Comparison of ENCODE assay signal across 22 mouse cellular contexts in genomic region chr1:183904564-183904963, GRCm38 (mm10).
DNase-seq lines count a peak whose midpoint lies in the region; ATAC-seq and TF ChIP-seq lines count a peak whose summit lies in the region.
"Had no signal": no experiment of that assay in that cellular context is flagged by ENCODE, and none has a peak within 500 bp of the region (broad histone marks: within the 10 kb centered on the region; RNA-seq: fewer than 3 reads in every experiment).

No protein-coding gene starts in this region.

- no peaks in the 10 kb centered on the region for H3K79me2 ChIP-seq in heart, adult 2 months (replicated peaks; ENCODE audit: control insufficient read depth, insufficient read depth, low read length)

- H3K27ac ChIP-seq in heart, adult 2 months: peak overlapping the region; percentile 74
- no peak overlapping the region for H3K27ac ChIP-seq in hindbrain, embryonic 12.5 days
- H3K27ac ChIP-seq: embryonic facial prominence, embryonic 10.5 days; embryonic facial prominence, embryonic 13.5 days; forebrain, embryonic 12.5 days; forebrain, embryonic 15.5 days; heart, embryonic 10.5 days; heart, embryonic 13.5 days; hindbrain, embryonic 15.5 days had no signal

- peak; percentile 20 for DNase-seq in adrenal gland, postnatal 10 days
- no peak for DNase-seq in adrenal gland, adult 18-20 months (ENCODE audit: low spot score in 2 of 2)
- DNase-seq in heart, adult 2 months: no peak
- DNase-seq in heart, adult 8-10 months (ENCODE audit: low spot score): no peak
- peak; percentile 31 for DNase-seq in adipocyte (ENCODE audit: low spot score)
- DNase-seq in splenic B cell, adult 2 months (ENCODE audit: low read depth, low spot score): peak; percentile 33
- no peak for DNase-seq in lung, postnatal 36 days
- DNase-seq: cerebellum, adult 18-20 months; cerebellum, adult 9-11 months; cerebellum, postnatal 25 days; kidney, adult 2 months had no signal

- H3K9me3 ChIP-seq in hindbrain, embryonic 12.5 days (replicated peaks): no peaks in the 10 kb centered on the region
- H3K9me3 ChIP-seq: embryonic facial prominence, embryonic 10.5 days; embryonic facial prominence, embryonic 13.5 days; forebrain, embryonic 12.5 days; forebrain, embryonic 15.5 days; heart, embryonic 10.5 days; heart, embryonic 13.5 days; hindbrain, embryonic 15.5 days had no signal

- no peak for TF ChIP-seq EP300 in heart, adult 2 months (IDR thresholded peaks at IDR 0.05; ENCODE audit: insufficient read depth, low read depth, low read length)

- H3K27me3 ChIP-seq in heart, adult 2 months (ENCODE audit: control insufficient read depth, insufficient read depth, low read length): no peaks in the 10 kb centered on the region
- no peaks in the 10 kb centered on the region for H3K27me3 ChIP-seq in splenic B cell, adult 2 months (ENCODE audit: control insufficient read depth, insufficient read depth, low read length, poor library complexity, severe bottlenecking)
- no peaks in the 10 kb centered on the region for H3K27me3 ChIP-seq in hindbrain, embryonic 12.5 days
- H3K27me3 ChIP-seq: embryonic facial prominence, embryonic 13.5 days; forebrain, embryonic 12.5 days; forebrain, embryonic 15.5 days; heart, embryonic 13.5 days; hindbrain, embryonic 15.5 days had no signal

- no peak for TF ChIP-seq CTCF in heart, adult 2 months (IDR thresholded peaks at IDR 0.05)

- no peak overlapping the region for H3K9ac ChIP-seq in heart, adult 2 months (ENCODE audit: low read depth, low read length)
- H3K9ac ChIP-seq in hindbrain, embryonic 12.5 days: no peak overlapping the region
- H3K9ac ChIP-seq: embryonic facial prominence, embryonic 13.5 days; forebrain, embryonic 12.5 days; forebrain, embryonic 15.5 days; heart, embryonic 13.5 days; hindbrain, embryonic 15.5 days had no signal

- H3K4me2 ChIP-seq in hindbrain, embryonic 12.5 days (replicated peaks): no peak overlapping the region
- H3K4me2 ChIP-seq: embryonic facial prominence, embryonic 13.5 days; forebrain, embryonic 12.5 days; forebrain, embryonic 15.5 days; heart, embryonic 13.5 days; hindbrain, embryonic 15.5 days had no signal

- TF ChIP-seq POLR2A in heart, adult 2 months (IDR thresholded peaks at IDR 0.05; ENCODE audit: insufficient read depth, low read depth, low read length): no peak

- intact Hi-C loops in heart, adult 2 months (cut with DNase I): no loop called here

- peaks cover 8% of the 10 kb centered on the region for H3K4me1 ChIP-seq in heart, adult 2 months (ENCODE audit: control insufficient read depth, insufficient read depth, low read length)
- no peaks in the 10 kb centered on the region for H3K4me1 ChIP-seq in hindbrain, embryonic 12.5 days
- H3K4me1 ChIP-seq: embryonic facial prominence, embryonic 10.5 days; embryonic facial prominence, embryonic 13.5 days; forebrain, embryonic 12.5 days; forebrain, embryonic 15.5 days; heart, embryonic 10.5 days; heart, embryonic 13.5 days; hindbrain, embryonic 15.5 days had no signal

- no peaks in the 10 kb centered on the region for H3K36me3 ChIP-seq in heart, adult 2 months (ENCODE audit: control insufficient read depth, insufficient read depth, low read length)
- H3K36me3 ChIP-seq in splenic B cell, adult 2 months (ENCODE audit: control insufficient read depth, insufficient read depth, low read length, poor library complexity, severe bottlenecking): no peaks in the 10 kb centered on the region
- H3K36me3 ChIP-seq in hindbrain, embryonic 12.5 days: no peaks in the 10 kb centered on the region
- H3K36me3 ChIP-seq: embryonic facial prominence, embryonic 10.5 days; embryonic facial prominence, embryonic 13.5 days; forebrain, embryonic 12.5 days; forebrain, embryonic 15.5 days; heart, embryonic 10.5 days; heart, embryonic 13.5 days; hindbrain, embryonic 15.5 days had no signal

- 82% methylated on average over 7 of the region's 7 CpGs for WGBS in heart, adult 2 months
- 85% methylated on average over 7 of the region's 7 CpGs for WGBS in hindbrain, embryonic 12.5 days

- H3K4me3 ChIP-seq in heart, adult 2 months: no peak overlapping the region
- no peak overlapping the region for H3K4me3 ChIP-seq in hindbrain, embryonic 12.5 days
- H3K4me3 ChIP-seq: embryonic facial prominence, embryonic 10.5 days; embryonic facial prominence, embryonic 13.5 days; erythroblast, embryonic 14.5 days; forebrain, embryonic 12.5 days; forebrain, embryonic 15.5 days; heart, embryonic 10.5 days; heart, embryonic 13.5 days; hindbrain, embryonic 15.5 days had no signal

- no peak for ATAC-seq in hindbrain, embryonic 12.5 days (ENCODE audit: low FRiP score)
- ATAC-seq: CD4-positive, CD25-positive, alpha-beta regulatory T cell, adult 4 months; forebrain, embryonic 15.5 days; intestine, postnatal 0 days had no signal

Comparison
In these comparisons a context has a peak if more than half of its experiments do, and no peak if none do; other contexts are left out.
1. DNase-seq: peak in adrenal gland, postnatal 10 days (single experiment), adipocyte (single experiment) and splenic B cell, adult 2 months (single experiment); none in adrenal gland, adult 18-20 months (0 of 2), heart, adult 2 months (0 of 2), heart, adult 8-10 months (single experiment) and lung, postnatal 36 days (single experiment).